Mouse (Mus musculus) left cerebral cortex, postnatal 36 days (tissue): ENCODE results near the gene Camta1. TPM values are rescaled to one million over a fixed set of nuclear protein-coding genes. Genes with fewer than 3 reads are reported as not detected.

Experiments
- DNase-seq, 2 experiments: peaks; one replicate each; pipeline ENCODE4 v3.0.0; 2021 to 2022; ENCODE audit warnings: low spot score in 2 of 2, mixed read lengths in 1 of 2
- intact Hi-C: fragments of 180-260 bp; cut with DNase I; formaldehyde crosslinking; loops from one replicate; pipeline ENCODE4 v1.15.1; 2025
- total RNA-seq, 2 experiments: library from RNA; stranded (reverse); gene quantifications; 2 replicates each; pipeline ENCODE4 v1.2.3; 2021

Camta1 gene
- total RNA-seq, 2 experiments from 2014 or later, result 207 to 216 TPM

- DNase-seq, result no peak
- intact Hi-C loops, result no loop called here
Measured at GRCm38 (mm10) chr4:151710522-151710921, 151.2 kb downstream of the Camta1 start.

DNA sequence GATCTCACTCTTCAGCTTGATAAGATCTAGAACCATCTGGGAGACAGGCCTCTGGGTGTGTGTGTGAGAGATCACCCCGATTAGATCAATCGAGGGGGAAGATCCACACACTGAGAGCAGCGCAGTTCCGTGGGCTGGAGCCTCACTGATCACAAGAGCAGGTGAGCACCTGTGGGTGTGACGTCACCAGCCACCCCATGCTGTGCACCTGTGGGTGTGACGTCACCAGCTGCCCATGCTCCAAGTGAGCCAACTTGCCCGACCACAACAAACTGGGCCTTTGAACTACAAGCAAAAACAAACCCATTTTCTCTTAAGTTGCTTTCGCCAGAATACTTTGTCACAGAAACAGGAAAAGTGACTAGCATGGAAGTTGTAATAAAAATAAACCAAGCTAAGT, 152.4 kb downstream of the Camta1 start:
- intact Hi-C loops, result no loop called here
- no peak for DNase-seq

DNA sequence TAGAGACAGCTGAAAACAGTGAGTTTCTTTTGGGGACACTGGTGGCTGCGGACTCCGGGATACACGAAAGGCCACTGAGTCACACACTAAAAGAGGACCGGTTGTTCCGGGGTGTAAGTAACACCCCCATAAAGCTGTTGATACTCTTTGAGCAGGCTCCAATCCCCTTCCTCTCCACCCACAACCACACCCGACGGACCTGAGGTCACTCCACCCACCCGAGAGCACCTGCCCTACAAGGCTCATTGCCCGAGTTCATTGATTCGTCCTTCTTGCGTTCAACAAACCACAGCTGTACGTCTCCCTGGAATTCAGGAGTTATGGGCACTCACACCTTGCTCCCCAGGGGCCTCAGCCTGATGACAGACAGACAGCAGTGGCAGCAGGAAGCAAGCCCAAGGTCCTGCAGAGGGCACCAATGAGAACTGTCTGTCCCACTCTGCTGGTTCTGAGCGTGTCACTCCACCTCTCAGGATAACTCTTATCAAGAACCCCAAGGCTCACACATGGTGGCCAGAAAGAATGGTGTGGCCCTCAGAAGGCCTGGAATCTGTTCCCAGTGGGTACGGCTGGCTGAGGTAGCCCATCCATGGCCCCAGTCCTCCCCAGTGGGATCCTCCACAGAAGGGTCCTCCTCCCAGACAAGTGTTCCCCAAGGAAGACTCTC, 158.5 kb downstream of the Camta1 start:
- intact Hi-C loops, result no loop called here
- DNase-seq, result no peak

GRCm38 (mm10) chr4:151702463-151702862, 159.2 kb downstream of the Camta1 start:
- intact Hi-C loops, result no loop called here
- no peak for DNase-seq

DNA sequence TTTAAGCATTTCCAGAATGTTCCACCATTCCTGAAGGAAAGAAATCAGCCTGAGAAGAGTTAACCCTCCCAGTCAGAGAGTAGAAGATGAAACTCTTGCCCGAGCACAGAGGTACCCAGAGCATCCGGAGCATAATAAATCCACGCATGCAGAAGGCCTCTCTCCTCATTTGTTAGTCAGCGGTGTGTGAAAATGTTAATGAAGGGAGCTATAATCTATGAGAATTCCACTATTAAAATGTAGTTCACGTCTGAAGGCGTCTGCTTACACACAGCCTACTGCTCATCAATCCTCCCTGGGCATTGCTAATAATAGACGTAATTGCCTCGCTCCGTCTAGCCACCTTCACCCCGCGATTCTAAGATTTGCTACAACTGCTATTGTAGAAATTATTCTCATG, 165.7 kb downstream of the Camta1 start:
- no peak for DNase-seq
- intact Hi-C loops, result no loop called here

DNA sequence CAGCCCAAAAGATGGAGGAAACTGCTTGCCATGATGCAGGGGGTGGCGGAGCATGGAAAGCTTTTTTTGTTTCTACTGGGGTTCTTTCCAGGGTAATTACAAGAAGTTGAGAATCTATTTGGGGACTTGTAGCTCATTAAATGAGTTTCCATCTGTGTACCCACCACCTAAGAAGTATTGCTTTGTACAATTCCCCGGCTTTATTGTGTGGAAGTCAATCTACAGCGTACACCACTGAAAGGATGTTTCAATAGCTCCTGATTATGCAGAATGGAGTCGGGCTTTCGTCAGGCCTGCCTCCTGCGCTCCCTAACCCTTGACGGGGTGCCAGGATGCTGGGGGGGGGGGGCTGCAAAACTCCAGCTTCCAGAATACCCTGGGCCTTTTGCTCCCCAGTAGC, 167.1 kb downstream of the Camta1 start:
- intact Hi-C loops, result no loop called here
- no peak for DNase-seq

GRCm38 (mm10) chr4:151694047-151694446, 167.6 kb downstream of the Camta1 start:
- DNase-seq, result no peak
- intact Hi-C loops, result no loop called here

GRCm38 (mm10) chr4:151690041-151690440, 171.6 kb downstream of the Camta1 start:
- DNase-seq, result no peak
- intact Hi-C loops, result no loop called here

DNA sequence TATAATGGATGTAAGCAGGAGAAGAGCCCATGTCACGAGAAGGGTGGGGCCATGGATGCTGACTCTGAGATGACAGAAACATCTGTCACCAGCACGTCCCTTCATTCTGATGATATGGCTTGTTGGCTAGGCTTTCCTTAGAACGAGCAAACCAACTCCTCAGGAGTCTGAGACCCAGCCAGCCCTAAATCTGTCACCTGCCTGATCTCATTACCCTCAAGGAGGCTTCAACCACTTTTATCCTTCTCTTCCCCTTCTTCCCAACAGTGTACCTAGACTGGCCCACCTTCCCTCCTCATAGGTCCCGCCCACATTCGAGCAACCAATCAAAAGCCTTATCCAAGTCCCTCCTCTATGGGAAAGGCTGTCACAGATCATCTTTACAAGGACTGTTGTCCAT, 173.5 kb downstream of the Camta1 start:
- no peak for DNase-seq
- intact Hi-C loops, result no loop called here

GRCm38 (mm10) chr4:151684596-151684995, 177.1 kb downstream of the Camta1 start:
- intact Hi-C loops, result no loop called here
- DNase-seq, result no peak

- intact Hi-C loops, result no loop called here
- no peak for DNase-seq
Measured at GRCm38 (mm10) chr4:151682831-151683488, 178.7 kb downstream of the Camta1 start.

DNA sequence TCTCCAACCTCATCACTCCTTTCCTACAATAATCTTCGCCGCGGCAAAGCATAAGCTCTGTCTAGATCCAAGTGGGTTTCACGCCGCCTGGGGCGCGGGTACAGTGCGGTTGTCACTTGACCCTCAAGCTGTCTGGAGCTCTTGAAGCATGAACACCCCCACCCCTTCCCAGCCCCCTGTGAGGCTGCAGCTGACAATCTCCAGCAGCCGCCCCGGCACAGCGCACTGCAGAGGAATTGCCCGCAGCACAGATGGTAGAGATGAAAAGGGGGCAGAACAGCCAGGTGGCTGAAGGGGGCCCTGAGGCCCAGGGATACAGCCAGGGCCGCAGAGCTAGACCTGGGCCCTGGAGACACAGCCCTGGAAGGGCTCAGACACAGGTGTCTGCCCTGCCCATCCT, 189.2 kb downstream of the Camta1 start:
- intact Hi-C loops, result no loop called here
- no peak for DNase-seq

DNA sequence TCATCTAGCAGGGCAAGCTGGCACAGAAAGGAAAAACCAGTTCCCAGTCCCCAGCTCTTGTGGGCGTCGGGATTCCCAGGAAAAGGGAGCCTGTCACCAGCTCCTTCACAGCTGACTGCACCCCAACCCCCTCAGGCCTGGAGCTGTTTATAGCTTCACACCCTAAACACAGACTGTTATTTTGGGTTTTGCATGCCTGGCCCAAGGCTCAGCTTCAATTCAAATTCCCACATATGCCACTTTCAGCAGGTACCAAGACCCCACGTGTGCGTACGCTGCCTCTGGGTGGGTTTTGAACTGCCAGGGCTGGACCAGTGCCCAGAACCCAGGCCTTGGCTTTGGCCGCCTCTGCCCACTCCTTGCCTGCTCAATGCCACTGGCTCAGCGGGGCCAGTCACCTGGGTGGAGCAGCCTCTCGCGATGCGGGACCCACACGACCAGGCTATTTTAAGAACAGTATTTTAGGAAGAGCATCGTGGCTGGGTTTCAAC, 195.2 kb downstream of the Camta1 start:
- intact Hi-C loops, result no loop called here

DNA sequence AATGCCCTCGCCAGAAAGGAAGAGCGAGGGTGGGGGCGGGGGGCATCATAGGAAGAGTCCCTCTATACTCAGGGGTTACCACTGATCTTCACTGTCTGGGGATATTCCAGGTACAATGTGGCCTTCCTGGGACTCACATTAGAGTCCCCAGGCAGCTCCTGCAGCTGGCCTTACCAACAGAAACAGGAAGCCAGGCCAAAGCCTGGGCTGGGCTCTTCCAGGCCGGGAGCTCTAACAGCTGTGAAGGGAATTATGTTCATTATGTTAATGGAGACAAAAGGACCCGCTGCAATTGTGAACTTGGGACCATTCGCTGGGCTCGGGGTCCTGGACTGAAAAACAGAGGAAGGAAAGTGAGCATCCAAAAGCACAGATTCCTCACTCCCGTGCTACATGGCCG, 200.2 kb downstream of the Camta1 start:
- DNase-seq, result no peak
- intact Hi-C loops, result no loop called here

More for the DNA sequence above, 195.2 kb downstream of the Camta1 start:
- DNase-seq, result peak; percentile 60 to 65

DNA sequence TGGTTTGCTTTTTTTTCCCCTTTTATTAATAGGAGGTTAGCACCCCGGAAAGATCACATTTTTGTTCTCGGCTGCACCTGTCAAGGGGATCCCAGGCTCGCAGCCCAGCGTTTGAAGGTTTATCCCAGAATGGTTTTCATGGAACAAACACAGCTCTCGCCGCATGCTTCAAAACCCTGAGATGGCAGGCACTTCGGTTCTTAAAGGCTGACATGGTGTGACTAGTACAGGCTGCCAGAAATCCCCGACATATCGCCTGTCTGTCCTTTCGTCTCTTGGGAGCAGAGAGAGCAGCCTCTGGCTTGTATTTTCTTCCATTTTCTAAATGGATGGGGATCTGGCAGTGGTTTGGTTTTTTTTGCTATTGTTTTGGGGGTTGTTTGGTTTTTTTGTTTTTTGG, 205.2 kb downstream of the Camta1 start:
- no peak for DNase-seq
- intact Hi-C loops, result no loop called here

DNA sequence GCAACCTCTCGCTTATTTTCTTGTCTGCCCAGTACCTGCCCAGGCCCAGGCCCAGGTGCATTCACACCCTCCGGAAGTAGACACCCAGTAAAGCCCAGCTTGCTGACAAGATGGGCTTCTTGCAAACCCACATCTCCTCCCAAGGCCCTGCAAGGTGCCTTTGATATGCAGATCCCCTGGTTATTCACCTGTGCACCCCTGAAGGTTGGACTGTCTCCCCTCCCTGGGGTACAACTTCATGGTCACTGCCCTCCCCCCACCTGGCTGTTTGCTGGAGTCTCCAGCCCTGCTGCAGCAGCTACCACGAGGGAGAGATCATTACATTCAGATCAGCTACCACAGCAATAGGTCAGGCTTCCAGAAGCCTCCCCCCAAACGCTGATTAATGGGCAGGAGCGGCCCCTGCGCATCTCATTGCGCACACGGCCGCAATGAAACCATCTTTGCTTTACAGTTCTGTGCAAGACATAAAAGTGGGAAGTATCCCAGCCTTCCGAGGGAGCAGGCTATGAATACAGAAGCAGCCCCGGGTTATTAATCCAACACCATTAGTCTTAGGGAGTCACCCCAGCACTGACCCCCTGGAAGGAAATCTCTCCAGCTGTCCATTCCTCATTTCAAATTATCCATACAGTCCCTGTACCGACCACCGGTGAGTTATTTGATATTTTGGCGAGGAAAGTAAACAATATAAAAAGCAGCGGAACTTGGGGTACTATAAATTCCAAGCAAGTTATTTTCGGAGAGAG, 205.9 kb downstream of the Camta1 start:
- intact Hi-C loops, result no loop called here
- DNase-seq, result no peak

DNA sequence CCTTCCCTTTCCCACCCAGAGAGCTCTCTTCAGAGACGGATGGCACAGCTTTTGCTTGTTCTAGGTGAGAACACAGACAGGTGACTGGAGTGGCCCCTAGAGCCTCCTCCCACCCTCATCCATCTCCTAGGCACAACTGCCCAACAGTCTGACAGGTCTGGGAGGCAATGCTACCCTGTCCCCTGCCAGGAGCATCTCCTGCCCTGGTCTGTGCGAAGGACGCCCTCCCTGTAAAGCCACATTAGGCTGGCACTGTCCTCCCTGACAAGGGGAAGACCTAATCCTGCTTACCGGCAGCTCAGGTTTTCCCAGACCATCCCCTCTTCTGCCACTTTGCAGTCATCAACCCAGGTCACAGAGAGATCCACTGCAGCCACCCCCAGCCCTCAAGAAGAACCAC, 206.4 kb downstream of the Camta1 start:
- intact Hi-C loops, result no loop called here
- DNase-seq, result no peak

DNA sequence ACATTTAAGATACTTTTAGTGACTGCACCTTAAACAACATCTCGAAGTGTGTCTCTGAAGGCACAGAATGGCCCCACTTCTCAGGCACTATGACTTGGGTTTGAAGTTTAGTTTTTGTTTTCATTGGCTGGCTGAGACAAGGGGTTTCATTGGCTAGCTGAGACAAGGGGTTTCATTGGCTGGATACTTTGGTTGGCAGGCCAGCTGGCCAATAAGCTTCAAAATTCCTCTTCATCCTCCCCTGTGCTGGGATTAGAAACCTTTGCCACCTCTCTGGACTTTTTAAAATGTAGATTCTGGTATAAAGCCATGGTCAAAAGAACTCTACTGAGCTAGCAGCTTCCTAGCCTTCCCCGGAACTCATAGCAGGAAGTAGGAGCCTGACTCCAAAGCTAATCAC, 219.3 kb downstream of the Camta1 start:
- intact Hi-C loops, result no loop called here
- no peak for DNase-seq

DNA sequence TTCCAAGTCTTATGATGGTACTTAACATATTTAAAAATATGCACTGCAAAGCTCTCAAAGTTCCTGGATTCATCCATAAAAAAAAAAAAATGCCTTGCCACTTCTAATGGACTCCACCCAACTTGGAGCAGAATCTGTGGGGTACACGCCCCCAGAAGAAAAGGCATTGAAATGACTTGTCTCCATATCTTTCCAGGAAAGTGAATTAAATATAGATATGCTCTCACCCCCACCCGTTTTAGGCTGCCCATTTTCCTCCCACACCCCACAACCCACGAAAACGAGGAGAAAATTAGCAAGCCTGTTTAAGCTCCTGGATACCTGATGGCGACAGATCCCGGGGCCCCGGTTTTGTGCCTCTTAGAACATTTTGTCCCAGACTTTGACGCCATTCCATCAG, 220.7 kb downstream of the Camta1 start:
- DNase-seq, result peak; percentile 33 to 52
- intact Hi-C loops, result no loop called here

GRCm38 (mm10) chr4:151638941-151639340, 222.7 kb downstream of the Camta1 start:
- intact Hi-C loops, result no loop called here
- DNase-seq, result no peak

DNA sequence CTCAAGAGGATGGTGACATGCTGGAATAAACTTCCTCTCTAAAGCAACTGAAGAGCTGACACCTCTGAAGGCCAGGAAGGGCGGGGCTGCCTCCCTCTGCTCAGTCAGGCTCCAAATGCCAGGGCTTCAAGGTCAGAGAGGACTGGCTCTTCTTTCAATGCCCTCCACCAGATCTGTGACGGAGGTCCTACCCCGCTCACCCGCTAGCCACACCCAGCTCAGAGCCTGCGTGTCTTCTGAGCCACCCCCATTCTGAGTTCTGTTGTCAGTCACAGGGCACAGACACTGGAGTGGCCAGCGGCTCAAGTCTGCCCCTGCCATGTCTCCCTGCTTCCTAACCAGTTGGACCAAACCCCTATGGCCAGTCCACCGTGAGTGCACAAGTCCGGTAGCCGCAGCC, 224.3 kb downstream of the Camta1 start:
- no peak for DNase-seq
- intact Hi-C loops, result no loop called here
